Mouse (Mus musculus) spleen, adult 2 months (tissue): ENCODE measurements at regions not wholly inside any gene's neighbourhood (a gene's known extent, or its start where the extent isn't known, plus 50 kb on each side); places are given as distances from the start of the nearest gene placed in this dataset.

ENCODE experiments used
- DNase-seq, 2 experiments: peaks; one replicate each; pipeline versions ENCODE4 v3.0.0 to v3.0.0-alpha.2; 2012 to 2021; ENCODE audit warnings: low spot score in 2 of 2, low read depth in 1 of 2
- H3K27ac ChIP-seq: fragments of 200-500 bp; 2 replicates; pipeline ENCODE4 v1.5.1; 2012; ENCODE audit warnings: low read length, inconsistent platforms; ENCODE audit not compliant: insufficient read depth
- H3K27me3 ChIP-seq: fragments of 200-500 bp; 2 replicates; pipeline ENCODE4 v1.6.1; 2012; ENCODE audit warnings: mild to moderate bottlenecking, moderate library complexity, low read length, inconsistent platforms; ENCODE audit not compliant: control insufficient read depth, insufficient read depth
- H3K36me3 ChIP-seq: fragments of 200-500 bp; 2 replicates; pipeline ENCODE4 v1.6.1; 2012; ENCODE audit warnings: mild to moderate bottlenecking, low read length, inconsistent platforms; ENCODE audit not compliant: control insufficient read depth, insufficient read depth
- H3K4me1 ChIP-seq: fragments of 200-500 bp; 2 replicates; pipeline ENCODE4 v1.6.1; 2011; ENCODE audit warnings: inconsistent platforms; ENCODE audit not compliant: control insufficient read depth, insufficient read depth, insufficient read length
- H3K4me3 ChIP-seq: fragments of 200-500 bp; 2 replicates; pipeline ENCODE4 v1.5.1; 2011; ENCODE audit warnings: mild to moderate bottlenecking, inconsistent platforms; ENCODE audit not compliant: insufficient read depth, insufficient read length; ENCODE audit errors: extremely low read depth
- CTCF ChIP-seq: fragments of 200-500 bp; IDR thresholded peaks from 2 replicates; pipeline ENCODE4 v1.5.1; 2011; ENCODE audit warnings: mild to moderate bottlenecking, inconsistent platforms; ENCODE audit not compliant: insufficient read depth, insufficient read length, insufficient replicate concordance; ENCODE audit errors: extremely low read depth
- POLR2A ChIP-seq: fragments of 200-500 bp; IDR thresholded peaks from 2 replicates; pipeline ENCODE4 v1.6.1; 2011; ENCODE audit warnings: low read depth, low read length, inconsistent platforms
- WGBS: fragments of 180-500 bp; shearing (Covaris S2); methylation state at CpG from one replicate; pipeline ENCODE4 v1.1.7; 2018; 5-methylcytosine and 5-hydroxymethylcytosine counted together

DNA sequence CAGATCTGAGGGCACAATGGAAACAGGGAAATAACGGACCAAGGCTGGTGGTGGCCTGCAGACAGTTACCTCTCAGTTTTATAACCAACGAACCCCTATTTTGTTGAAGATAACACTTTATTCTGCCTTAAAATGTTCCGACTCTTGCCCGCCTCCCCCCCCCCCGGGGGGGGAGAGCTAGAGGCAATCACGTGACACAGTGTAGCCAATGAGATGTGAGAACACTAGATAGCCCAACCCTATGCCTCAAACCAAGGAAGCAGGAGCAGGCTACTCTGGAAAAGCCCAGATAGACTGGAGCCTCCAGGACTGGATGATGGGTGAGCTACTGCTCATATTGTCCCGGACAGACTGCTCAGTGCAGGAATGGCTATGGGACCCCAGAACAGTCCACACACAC, 272.9 kb downstream of the Ptpru start:
- Histone ChIP-seq H3K4me1 (no peaks in the 10 kb centered on the region), H3K4me3 (no peak overlapping the region), H3K27me3 (no peaks in the 10 kb centered on the region), H3K27ac (no peak overlapping the region), H3K36me3 (no peaks in the 10 kb centered on the region)
- DNase-seq: no peak
- TF ChIP-seq POLR2A (no peak), CTCF (no peak)
- WGBS: 72% methylated on average over 7 of the region's 7 CpGs

DNA sequence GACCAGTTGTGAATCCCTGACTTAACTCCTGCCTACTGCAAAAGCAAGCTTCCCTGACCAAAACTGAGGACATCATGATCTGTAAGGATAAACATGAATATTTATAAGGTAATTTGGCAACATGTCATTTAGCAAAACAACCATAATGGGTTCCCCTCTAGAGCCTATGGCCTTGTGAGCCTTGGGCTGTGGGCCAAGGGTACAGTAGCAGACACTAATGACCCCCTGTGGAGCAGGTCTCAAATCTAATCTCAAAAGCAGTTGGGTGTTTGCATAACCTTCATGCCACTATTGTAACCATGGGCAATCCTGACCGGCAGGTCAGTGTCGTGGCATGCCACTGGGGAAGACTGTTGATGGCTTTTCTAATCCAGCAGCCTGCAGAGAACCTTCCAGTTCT, 270.8 kb downstream of the Ptpru start:
- WGBS: 90% methylated on average over 2 of the region's 2 CpGs
- no peak for DNase-seq
- no peak overlapping the region for H3K27ac ChIP-seq

DNA sequence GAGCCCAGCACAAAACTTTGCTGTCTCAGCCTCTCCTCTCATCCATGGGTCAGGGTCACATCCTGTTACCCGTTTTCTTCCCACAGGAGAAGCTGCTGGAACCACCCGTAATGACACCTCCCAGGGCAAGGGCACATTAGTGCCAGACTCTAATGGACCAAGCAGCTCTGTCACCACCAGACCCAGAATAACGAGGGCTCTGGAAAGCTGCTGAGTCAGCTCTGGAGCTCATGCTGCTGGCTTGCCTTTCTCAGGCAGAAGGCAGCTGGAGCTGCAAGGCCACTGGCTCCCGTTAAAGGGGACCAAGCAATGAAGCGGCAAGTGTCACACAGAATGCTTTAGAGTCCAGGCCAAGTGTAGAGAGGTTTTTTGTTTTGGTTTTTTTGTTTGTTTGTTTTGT, 268.9 kb downstream of the Ptpru start:
- no peaks in the 10 kb centered on the region for H3K36me3 ChIP-seq
- 57% methylated on average over 5 of the region's 5 CpGs for WGBS
- no peak overlapping the region for H3K4me3 ChIP-seq
- no peak overlapping the region for H3K27ac ChIP-seq
- DNase-seq: no peak
- H3K4me1 ChIP-seq: no peaks in the 10 kb centered on the region
- TF ChIP-seq CTCF: no peak
- no peak for TF ChIP-seq POLR2A
- no peaks in the 10 kb centered on the region for H3K27me3 ChIP-seq

More for the DNA sequence above, 270.8 kb downstream of the Ptpru start:
- TF ChIP-seq POLR2A: no peak
- Histone ChIP-seq H3K4me1 (no peaks in the 10 kb centered on the region), H3K4me3 (no peak overlapping the region), H3K27me3 (no peaks in the 10 kb centered on the region), H3K36me3 (no peaks in the 10 kb centered on the region)

- no peak overlapping the region for H3K27ac ChIP-seq
- H3K4me3 ChIP-seq: no peak overlapping the region
- 76% methylated on average over 4 of the region's 4 CpGs for WGBS
- TF ChIP-seq POLR2A: no peak
- TF ChIP-seq CTCF: no peak
- H3K4me1 ChIP-seq: no peaks in the 10 kb centered on the region
- no peak for DNase-seq
- H3K36me3 ChIP-seq: no peaks in the 10 kb centered on the region
- H3K27me3 ChIP-seq: no peaks in the 10 kb centered on the region
Observed at GRCm38 (mm10) chr4:131577571-131577970, 260.5 kb downstream of the Ptpru start.

DNA sequence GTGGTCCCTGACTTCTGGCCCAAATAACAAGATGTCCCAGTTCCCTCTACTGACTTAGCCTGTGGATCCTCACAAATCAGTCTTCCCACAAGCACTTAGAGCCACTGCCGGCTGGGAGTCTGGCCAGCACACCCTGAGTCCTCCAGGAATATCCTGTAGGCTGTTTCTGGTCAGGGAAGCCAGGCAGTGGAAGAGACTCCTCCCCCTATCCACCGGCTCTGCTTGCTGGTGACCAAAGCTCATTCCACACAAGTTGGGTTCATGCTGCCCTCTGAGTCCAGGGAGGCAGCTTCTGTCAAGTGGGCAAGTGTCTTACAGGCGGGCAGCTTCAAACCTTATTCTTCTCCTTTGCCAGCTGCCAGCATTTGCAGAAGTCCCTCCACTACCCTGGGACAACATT, 252.1 kb downstream of the Ptpru start:
- Histone ChIP-seq H3K4me1 (no peaks in the 10 kb centered on the region), H3K36me3 (no peaks in the 10 kb centered on the region), H3K4me3 (no peak overlapping the region), H3K27me3 (no peaks in the 10 kb centered on the region), H3K27ac (no peak overlapping the region)
- no peak for DNase-seq
- 65% methylated on average over 3 of the region's 3 CpGs for WGBS
- no peak for TF ChIP-seq CTCF
- no peak for TF ChIP-seq POLR2A

DNA sequence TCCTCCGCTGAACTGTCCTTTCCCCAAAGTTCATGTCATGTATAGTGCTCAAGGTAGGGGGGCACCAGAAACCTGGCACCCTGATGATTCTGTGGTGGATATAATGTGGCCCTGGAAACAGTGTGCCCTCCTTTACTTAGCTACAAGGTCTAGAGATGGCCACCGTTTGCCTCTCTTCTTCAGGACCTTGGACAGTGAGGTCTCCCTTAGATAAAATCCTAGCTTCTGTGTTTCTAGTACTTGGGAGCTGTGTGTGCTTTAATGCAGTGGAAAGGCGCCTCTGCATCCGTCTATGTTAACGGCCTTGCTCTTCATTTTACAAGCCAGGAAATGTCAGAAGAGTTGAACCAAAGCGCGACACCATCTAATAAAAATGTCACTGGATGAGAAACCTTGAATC, 250.6 kb downstream of the Ptpru start:
- 69% methylated on average over 7 of the region's 7 CpGs for WGBS
- no peaks in the 10 kb centered on the region for H3K36me3 ChIP-seq
- TF ChIP-seq POLR2A: no peak
- TF ChIP-seq CTCF: no peak
- H3K4me1 ChIP-seq: no peaks in the 10 kb centered on the region
- no peak for DNase-seq
- H3K4me3 ChIP-seq: no peak overlapping the region
- no peaks in the 10 kb centered on the region for H3K27me3 ChIP-seq
- H3K27ac ChIP-seq: no peak overlapping the region

- Histone ChIP-seq H3K27ac (no peak overlapping the region), H3K4me3 (no peak overlapping the region), H3K27me3 (no peaks in the 10 kb centered on the region), H3K4me1 (no peaks in the 10 kb centered on the region), H3K36me3 (no peaks in the 10 kb centered on the region)
- no peak for DNase-seq
- TF ChIP-seq CTCF (no peak), POLR2A (no peak)
- 71% methylated on average over 4 of the region's 4 CpGs for WGBS
Observed at GRCm38 (mm10) chr4:131590136-131590535, 248.0 kb downstream of the Ptpru start.
